Comparison of ENCODE assay signal across 11 mouse cellular contexts in the genomic region with DNA sequence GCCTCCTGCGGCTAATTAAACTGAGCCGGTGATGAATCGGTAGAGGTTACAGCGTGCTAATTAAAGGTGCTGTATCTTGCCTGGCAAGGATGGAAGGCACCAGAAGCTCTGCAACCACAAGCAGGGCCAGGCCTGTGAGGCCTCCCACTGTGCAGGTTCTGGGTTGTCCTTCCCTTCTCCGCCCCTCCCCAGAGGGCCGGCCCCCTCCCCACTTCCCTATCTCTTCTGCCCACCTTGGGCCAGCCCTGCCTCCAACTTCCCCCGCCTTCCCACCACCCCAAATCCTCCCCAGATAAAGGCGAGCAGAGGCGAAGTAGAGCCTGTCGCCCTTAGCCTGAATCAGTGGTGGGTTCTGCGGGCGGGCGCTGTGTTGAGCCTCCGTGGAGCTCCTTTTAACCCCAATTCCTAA. TPM values are rescaled to one million over a fixed set of nuclear protein-coding genes. Genes with fewer than 3 reads are reported as not detected.
A peak's percentile ranks its signal among the peaks of the same experiment; 100 is the strongest.
DNase-seq lines count a peak whose midpoint lies in the region; ATAC-seq and TF ChIP-seq lines count a peak whose summit lies in the region.
"Had no signal": no experiment of that assay in that cellular context is flagged by ENCODE, and none has a peak within 500 bp of the region (broad histone marks: within the 10 kb centered on the region; RNA-seq: fewer than 3 reads in every experiment).

No protein-coding gene starts in this region.

- no peak overlapping the region for H3K9ac ChIP-seq in kidney, embryonic 15.5 days
- H3K9ac ChIP-seq in liver, postnatal 0 days (replicated peaks), result no peak overlapping the region

- no peak for DNase-seq in kidney, adult 8-10 months
- DNase-seq in R1 (ENCODE audit: low read depth, low spot score), result peak; percentile 50
- no peak for DNase-seq in liver, postnatal 0 days
- DNase-seq in right cerebral cortex, postnatal 36 days (ENCODE audit: low spot score in 2 of 2), result no peak
- DNase-seq in testis, postnatal 14 days (ENCODE audit: low spot score), result no peak
- DNase-seq in urinary bladder, adult 18-20 months (ENCODE audit: low spot score in 2 of 2), result no peak
- DNase-seq: cerebellum, postnatal 36 days; right cerebral cortex, postnatal 4 days; thymus, postnatal 25 days had no signal

- no peak for TF ChIP-seq CTCF in liver, postnatal 0 days (IDR thresholded peaks at IDR 0.05; ENCODE audit: low read depth)

- ATAC-seq in kidney, embryonic 15.5 days (replicated peaks; ENCODE audit: low FRiP score), result peak; percentile 23
- ATAC-seq in hematopoietic stem cell, adult 5-6 weeks (replicated peaks in 1 of 2; ENCODE audit: insufficient read depth in 1 of 2, low FRiP score in 2 of 2, low TSS enrichment in 1 of 2, low read depth in 1 of 2, poor library complexity in 2 of 2, severe bottlenecking in 2 of 2), result peak; percentile 76 to 81
- peak; percentile 48 for ATAC-seq in liver, postnatal 0 days

- no peaks in the 10 kb centered on the region for H3K27me3 ChIP-seq in kidney, embryonic 15.5 days
- no peaks in the 10 kb centered on the region for H3K27me3 ChIP-seq in liver, postnatal 0 days (ENCODE audit: insufficient read depth, low read length)

- no peaks in the 10 kb centered on the region for H3K36me3 ChIP-seq in kidney, embryonic 15.5 days
- no peaks in the 10 kb centered on the region for H3K36me3 ChIP-seq in liver, postnatal 0 days (replicated peaks; ENCODE audit: insufficient read depth, low read length)

- no peak for TF ChIP-seq EP300 in liver, postnatal 0 days (IDR thresholded peaks at IDR 0.05; ENCODE audit: low read depth)

- H3K4me3 ChIP-seq in kidney, embryonic 15.5 days (replicated peaks), result no peak overlapping the region
- no peak overlapping the region for H3K4me3 ChIP-seq in liver, postnatal 0 days (ENCODE audit: low read depth, low read length)

- H3K4me2 ChIP-seq in kidney, embryonic 15.5 days, result no peak overlapping the region
- peak overlapping the region; percentile 67 for H3K4me2 ChIP-seq in liver, postnatal 0 days (ENCODE audit: low read depth, low read length)

- H3K27ac ChIP-seq in kidney, embryonic 15.5 days, result no peak overlapping the region
- H3K27ac ChIP-seq in liver, postnatal 0 days (ENCODE audit: low read depth), result no peak overlapping the region

- 55% methylated on average over 14 of the region's 14 CpGs for WGBS in kidney, embryonic 15.5 days
- 31% methylated on average over 13 of the region's 14 CpGs for WGBS in liver, postnatal 0 days (ENCODE audit: insufficient replicate concordance)

- H3K9me3 ChIP-seq in kidney, embryonic 15.5 days (replicated peaks), result no peaks in the 10 kb centered on the region
- H3K9me3 ChIP-seq in liver, postnatal 0 days (ENCODE audit: low read length), result no peaks in the 10 kb centered on the region

- H3K4me1 ChIP-seq in kidney, embryonic 15.5 days, result peaks cover 18% of the 10 kb centered on the region
- peaks cover 24% of the 10 kb centered on the region for H3K4me1 ChIP-seq in liver, postnatal 0 days (ENCODE audit: insufficient read depth)

RNA-seq across cellular contexts. Expression of gene Commd7, which starts 48.9 kb away (rescaled TPM):
- polyA plus RNA-seq in kidney, embryonic 15.5 days (2015; fragmentation: Nextera tagmentation; extraction: Ambion mirVana), result 75.2 and 78.8 TPM in 2 replicates
- 37.0 and 55.8 TPM in 2 replicates for total RNA-seq in hematopoietic stem cell, adult 5-6 weeks (2017)
- 31.2 and 32.9 TPM in 2 replicates for polyA plus RNA-seq in liver, postnatal 0 days (2015; fragmentation: Nextera tagmentation; extraction: Ambion mirVana)

RNA-seq across cellular contexts. Expression of gene Nol4l, which starts 53.9 kb away (rescaled TPM):
- 13.7 and 14.2 TPM in 2 replicates for polyA plus RNA-seq in kidney, embryonic 15.5 days (2015; fragmentation: Nextera tagmentation; extraction: Ambion mirVana)
- total RNA-seq in hematopoietic stem cell, adult 5-6 weeks (2017), result 5.2 and 8.1 TPM in 2 replicates
- 1.7 and 1.9 TPM in 2 replicates for polyA plus RNA-seq in liver, postnatal 0 days (2015; fragmentation: Nextera tagmentation; extraction: Ambion mirVana)

Comparison
In these comparisons a context has a peak if more than half of its experiments do, and no peak if none do; other contexts are left out.
1. ATAC-seq: peak in every context shown above with its lines; median percentile 78 in hematopoietic stem cell, adult 5-6 weeks; 48 in liver, postnatal 0 days; 23 in kidney, embryonic 15.5 days.